Mouse (Mus musculus) liver, embryonic 16.5 days (tissue): ENCODE measurements around the gene Slc25a45. TPM values are rescaled to one million over a fixed set of nuclear protein-coding genes. Genes with fewer than 3 reads are reported as not detected.

ENCODE experiments used
- ATAC-seq: fragments of 200-750 bp; cut with Nextera tagmentation; 2 replicates; pipeline ENCODE4 v1.8.0; 2017; ENCODE audit warnings: low read depth, mild to moderate bottlenecking, moderate number of reproducible peaks, moderate library complexity
- H3K27ac ChIP-seq: fragments of 300-500 bp; sonication (generic); 2 replicates; pipeline ENCODE4 v1.5.1; 2014; ENCODE audit warnings: mild to moderate bottlenecking, low read length
- H3K27me3 ChIP-seq: fragments of 300-500 bp; sonication (generic); 2 replicates; pipeline ENCODE4 v1.6.1; 2014; ENCODE audit warnings: low read depth, low read length, mixed read lengths; ENCODE audit not compliant: control insufficient read depth, insufficient read depth
- H3K36me3 ChIP-seq: fragments of 300-500 bp; sonication (generic); 2 replicates; pipeline ENCODE4 v1.6.1; 2014; ENCODE audit warnings: mild to moderate bottlenecking; ENCODE audit not compliant: control insufficient read depth, insufficient read depth
- H3K4me1 ChIP-seq: fragments of 300-500 bp; sonication (generic); 2 replicates; pipeline ENCODE4 v1.6.1; 2014; ENCODE audit warnings: low read depth, low read length, mixed read lengths; ENCODE audit not compliant: control insufficient read depth
- H3K4me2 ChIP-seq: fragments of 300-500 bp; sonication (generic); 2 replicates; pipeline ENCODE4 v1.6.1; 2014; ENCODE audit warnings: low read depth, low read length, mixed read lengths
- H3K4me3 ChIP-seq: fragments of 300-500 bp; sonication (generic); 2 replicates; pipeline ENCODE4 v1.5.1; 2014; ENCODE audit warnings: low read depth, mild to moderate bottlenecking, low read length
- H3K9ac ChIP-seq: fragments of 300-500 bp; sonication (generic); 2 replicates; pipeline ENCODE4 v1.6.1; 2014; ENCODE audit warnings: low read depth, low read length
- H3K9me3 ChIP-seq: fragments of 300-500 bp; sonication (generic); replicated peaks from 2 replicates; pipeline ENCODE4 v1.6.1; 2016; ENCODE audit warnings: low read length; ENCODE audit not compliant: control insufficient read depth
- WGBS: fragments of 180-500 bp; shearing (Covaris S2); extraction: QIAGEN DNeasy Blood & Tissue Kit; methylation state at CpG from one replicate; pipeline ENCODE4 v1.1.7; 2014; ENCODE audit not compliant: insufficient replicate concordance; 5-methylcytosine and 5-hydroxymethylcytosine counted together
- polyA plus RNA-seq: library from polyadenylated mRNA; unstranded; fragments of >200 nt; fragmentation: Nextera tagmentation; extraction: Ambion mirVana; gene quantifications from 2 replicates; pipeline ENCODE4 v1.2.1, GENCODE M21; 2015

Slc25a45 gene
- polyA plus RNA-seq, 1 experiment from 2014 or later: 6.9 TPM

GRCm38 (mm10) chr19:5913007-5913719 lies 35.6 kb downstream of the Slc25a45 start, which contains the start of gene Dpf2:
Gene Dpf2, minus strand, starts transcription at chr19:5913010.
- Histone ChIP-seq H3K27ac (peak within 1 kb of the TSS; percentile 90), H3K36me3 (no peaks in the 10 kb centered on the region), H3K9ac (peak within 1 kb of the TSS; percentile 98), H3K27me3 (no peaks in the 10 kb centered on the region), H3K4me2 (peak within 1 kb of the TSS; percentile 88), H3K4me1 (peaks cover 32% of the 10 kb centered on the region), H3K9me3 (no peaks in the 10 kb centered on the region), H3K4me3 (peak within 1 kb of the TSS; percentile 96)
- peak; percentile 33 for ATAC-seq
- 6% methylated on average over 13 of the region's 13 CpGs for WGBS

GRCm38 (mm10) chr19:5921715-5922114 lies 44.1 kb downstream of the Slc25a45 start:
- H3K9me3 ChIP-seq: no peaks in the 10 kb centered on the region
- H3K4me3 ChIP-seq: peak overlapping the region; percentile 41
- peaks cover 42% of the 10 kb centered on the region for H3K4me1 ChIP-seq
- ATAC-seq: peak; percentile 14; the same call in 1 of the 2 replicates
- H3K4me2 ChIP-seq: peak overlapping the region; percentile 100
- H3K27ac ChIP-seq: peak overlapping the region; percentile 83
- H3K9ac ChIP-seq: peak overlapping the region; percentile 52
- no peaks in the 10 kb centered on the region for H3K36me3 ChIP-seq
- peaks cover 13% of the 10 kb centered on the region for H3K27me3 ChIP-seq
- 20% methylated on average over 9 of the region's 9 CpGs for WGBS

- ATAC-seq: peak; percentile 75
- H3K4me3 ChIP-seq: peak overlapping the region; percentile 41
- H3K9me3 ChIP-seq: no peaks in the 10 kb centered on the region
- peak overlapping the region; percentile 100 for H3K4me2 ChIP-seq
- H3K27ac ChIP-seq: peak overlapping the region; percentile 83
- H3K27me3 ChIP-seq: peaks cover 13% of the 10 kb centered on the region
- H3K4me1 ChIP-seq: peaks cover 42% of the 10 kb centered on the region
- WGBS: 26% methylated on average over 15 of the region's 15 CpGs
- H3K9ac ChIP-seq: peak overlapping the region; percentile 52
- H3K36me3 ChIP-seq: no peaks in the 10 kb centered on the region
Observed at GRCm38 (mm10) chr19:5922119-5922942, 44.7 kb downstream of the Slc25a45 start.

GRCm38 (mm10) chr19:5922963-5923362 lies 45.4 kb downstream of the Slc25a45 start:
- Histone ChIP-seq H3K36me3 (no peaks in the 10 kb centered on the region), H3K9me3 (no peaks in the 10 kb centered on the region), H3K27ac (peak overlapping the region; percentile 83), H3K27me3 (peaks cover 13% of the 10 kb centered on the region), H3K4me2 (peak overlapping the region; percentile 100), H3K4me3 (peak overlapping the region; percentile 41), H3K9ac (peak overlapping the region; percentile 52; the same call in 1 of the 2 replicates), H3K4me1 (peaks cover 42% of the 10 kb centered on the region)
- 64% methylated on average over 3 of the region's 3 CpGs for WGBS
- no peak for ATAC-seq

- under 1% methylated on average over 38 of the region's 38 CpGs for WGBS
- peaks cover 13% of the 10 kb centered on the region for H3K27me3 ChIP-seq
- peaks cover 46% of the 10 kb centered on the region for H3K4me1 ChIP-seq
- peak overlapping the region; percentile 68 for H3K9ac ChIP-seq
- no peaks in the 10 kb centered on the region for H3K36me3 ChIP-seq
- peak overlapping the region; percentile 72 for H3K4me3 ChIP-seq
- peak overlapping the region; percentile 100 for H3K4me2 ChIP-seq
- H3K27ac ChIP-seq: peak overlapping the region; percentile 77
- no peaks in the 10 kb centered on the region for H3K9me3 ChIP-seq
- peak; percentile 25 for ATAC-seq
Observed at GRCm38 (mm10) chr19:5923990-5924712, 46.5 kb downstream of the Slc25a45 start.

GRCm38 (mm10) chr19:5924713-5925093 lies 47.1 kb downstream of the Slc25a45 start, which contains the start of gene Cdc42ep2:
Gene Cdc42ep2, minus strand, starts transcription at chr19:5924816.
- Histone ChIP-seq H3K36me3 (no peaks in the 10 kb centered on the region), H3K9ac (peak within 1 kb of the TSS; percentile 68), H3K9me3 (no peaks in the 10 kb centered on the region), H3K27ac (peak within 1 kb of the TSS; percentile 77), H3K27me3 (peaks cover 13% of the 10 kb centered on the region), H3K4me1 (peaks cover 46% of the 10 kb centered on the region), H3K4me3 (peak within 1 kb of the TSS; percentile 72), H3K4me2 (peak within 1 kb of the TSS; percentile 100)
- peak; percentile 88 for ATAC-seq
- WGBS: 0% methylated on average over 18 of the region's 18 CpGs

- no peak overlapping the region for H3K9ac ChIP-seq
- H3K36me3 ChIP-seq: no peaks in the 10 kb centered on the region
- ATAC-seq: no peak
- no peaks in the 10 kb centered on the region for H3K9me3 ChIP-seq
- H3K4me3 ChIP-seq: peak overlapping the region; percentile 23
- peak overlapping the region; percentile 100 for H3K4me2 ChIP-seq
- peaks cover 13% of the 10 kb centered on the region for H3K27me3 ChIP-seq
- WGBS: 24% methylated on average over 11 of the region's 11 CpGs
- H3K4me1 ChIP-seq: peaks cover 46% of the 10 kb centered on the region
- no peak overlapping the region for H3K27ac ChIP-seq
Observed at GRCm38 (mm10) chr19:5925311-5925855, 47.8 kb downstream of the Slc25a45 start.

GRCm38 (mm10) chr19:5927026-5927425 lies 49.4 kb downstream of the Slc25a45 start:
- peaks cover 36% of the 10 kb centered on the region for H3K4me1 ChIP-seq
- 66% methylated on average over 11 of the region's 11 CpGs for WGBS
- H3K36me3 ChIP-seq: no peaks in the 10 kb centered on the region
- no peak overlapping the region for H3K27ac ChIP-seq
- no peaks in the 10 kb centered on the region for H3K9me3 ChIP-seq
- H3K27me3 ChIP-seq: peaks cover 13% of the 10 kb centered on the region
- no peak overlapping the region for H3K9ac ChIP-seq
- H3K4me3 ChIP-seq: no peak overlapping the region
- no peak for ATAC-seq
- H3K4me2 ChIP-seq: no peak overlapping the region
